Mouse (Mus musculus) ES-E14 (cell line): Measurements from ENCODE around the gene Nlrc3. TPM values are rescaled to one million over a fixed set of nuclear protein-coding genes. Genes with fewer than 3 reads are reported as not detected.

Experiments used
- DNase-seq: peaks from one replicate; pipeline ENCODE4 v3.0.0-alpha.2; 2013; ENCODE audit warnings: low read depth, low spot score
- H3K27ac ChIP-seq: 2 replicates; pipeline ENCODE4 v1.5.1; 2012; ENCODE audit warnings: low read depth, mild to moderate bottlenecking, low read length, moderate library complexity, mixed read lengths; ENCODE audit not compliant: poor library complexity, insufficient read depth, severe bottlenecking
- H3K36me3 ChIP-seq: 2 replicates; pipeline ENCODE4 v1.6.1; 2012; ENCODE audit warnings: mild to moderate bottlenecking, low read length, moderate library complexity, mixed read lengths; ENCODE audit not compliant: control insufficient read depth, poor library complexity, insufficient read depth, severe bottlenecking
- H3K4me1 ChIP-seq, 2 experiments: fragments of 150-350 bp in 1 of 2; sonication (generic) in 1 of 2; 2 replicates each; pipeline ENCODE4 v1.6.1; 2012; ENCODE audit warnings: low read length in 2 of 2, mild to moderate bottlenecking in 1 of 2, mixed read lengths in 1 of 2; ENCODE audit not compliant: control insufficient read depth in 2 of 2, insufficient read depth in 2 of 2, poor library complexity in 1 of 2
- H3K4me3 ChIP-seq, 2 experiments: fragments of 150-350 bp in 1 of 2; sonication (generic) in 1 of 2; 2 replicates each; pipeline ENCODE4 v1.5.1; 2012; ENCODE audit warnings: low read length in 2 of 2, low read depth in 1 of 2, mild to moderate bottlenecking in 1 of 2, mixed read lengths in 1 of 2; ENCODE audit not compliant: insufficient read depth in 1 of 2, poor library complexity in 1 of 2, severe bottlenecking in 1 of 2
- H3K9ac ChIP-seq: 2 replicates; pipeline ENCODE4 v1.6.1; 2012; ENCODE audit warnings: low read depth, mild to moderate bottlenecking, low read length, mixed read lengths; ENCODE audit not compliant: poor library complexity, insufficient read depth, severe bottlenecking
- H3K9me3 ChIP-seq: fragments of 150-350 bp; sonication (generic); 2 replicates; pipeline ENCODE4 v1.6.1; 2012; ENCODE audit warnings: low read depth, mild to moderate bottlenecking, low read length; ENCODE audit not compliant: control insufficient read depth, insufficient read depth
- CHD2 ChIP-seq: IDR thresholded peaks from 2 replicates; pipeline ENCODE4 v1.6.1; 2014; ENCODE audit warnings: mild to moderate bottlenecking, low read depth, low read length, inconsistent platforms
- HCFC1 ChIP-seq: IDR thresholded peaks from 2 replicates; pipeline ENCODE4 v1.6.1; 2012; ENCODE audit warnings: low read length, inconsistent platforms, borderline replicate concordance; ENCODE audit not compliant: insufficient read depth
- MAFK ChIP-seq: IDR thresholded peaks from 2 replicates; pipeline ENCODE4 v1.6.1; 2014; ENCODE audit warnings: mild to moderate bottlenecking, low read depth, low read length, inconsistent platforms; ENCODE audit not compliant: insufficient read depth
- ZC3H11A ChIP-seq: IDR thresholded peaks from 2 replicates; pipeline ENCODE4 v1.6.1; 2012; ENCODE audit warnings: low read depth, mild to moderate bottlenecking, inconsistent platforms, low read length, borderline replicate concordance
- ZNF384 ChIP-seq: IDR thresholded peaks from 2 replicates; pipeline ENCODE4 v1.6.1; 2012; ENCODE audit warnings: low read depth, low read length, inconsistent platforms
- in situ Hi-C, 2 experiments: fragments of 600-800 bp; cut with MboI; formaldehyde crosslinking; loops; one replicate each; pipeline ENCODE4 v1.15.1; 2025; ENCODE audit warnings: low sequenced_read_pairs in 2 of 2, inconsistent platforms in 1 of 2; ENCODE audit not compliant: unreplicated experiment in 2 of 2
- total RNA-seq: library from RNA; depleted of rRNA; stranded (reverse); fragments of 300-350 nt; gene quantifications from 2 replicates; pipeline ENCODE4 v1.2.3, GENCODE M21; 2012

Gene Nlrc3
- total RNA-seq, 1 experiment = 2.1 TPM

DNA sequence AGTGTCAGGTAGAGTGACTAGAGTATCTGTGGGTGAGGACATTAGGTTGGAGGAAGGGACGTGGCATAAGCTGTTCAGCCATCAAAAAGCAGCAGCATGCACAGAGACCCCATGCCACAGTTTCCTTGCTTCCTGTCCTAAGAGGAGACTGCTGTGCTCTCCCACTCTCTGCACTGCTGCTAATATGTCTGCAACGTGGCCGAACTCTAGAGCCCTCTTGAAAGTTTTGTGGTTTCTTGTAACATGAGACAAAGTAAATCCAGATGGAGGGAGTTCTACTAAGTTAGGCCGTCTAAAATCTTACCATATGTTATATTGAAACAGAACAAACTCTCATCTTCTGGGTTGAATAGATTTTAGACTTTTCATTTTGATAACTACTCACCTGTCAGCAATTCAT, 52.5 kb downstream of the Nlrc3 start:
- Histone ChIP-seq H3K36me3 (peaks cover 5% of the 10 kb centered on the region; the same call in 1 of the 2 replicates), H3K4me3 (no peak overlapping the region), H3K27ac (no peak overlapping the region), H3K4me1 (no peaks in the 10 kb centered on the region), H3K9me3 (no peaks in the 10 kb centered on the region), H3K9ac (no peak overlapping the region)
- in situ Hi-C loops = no loop called here
- TF ChIP-seq MAFK = no peak
- TF ChIP-seq ZNF384 = no peak
- DNase-seq = no peak

DNA sequence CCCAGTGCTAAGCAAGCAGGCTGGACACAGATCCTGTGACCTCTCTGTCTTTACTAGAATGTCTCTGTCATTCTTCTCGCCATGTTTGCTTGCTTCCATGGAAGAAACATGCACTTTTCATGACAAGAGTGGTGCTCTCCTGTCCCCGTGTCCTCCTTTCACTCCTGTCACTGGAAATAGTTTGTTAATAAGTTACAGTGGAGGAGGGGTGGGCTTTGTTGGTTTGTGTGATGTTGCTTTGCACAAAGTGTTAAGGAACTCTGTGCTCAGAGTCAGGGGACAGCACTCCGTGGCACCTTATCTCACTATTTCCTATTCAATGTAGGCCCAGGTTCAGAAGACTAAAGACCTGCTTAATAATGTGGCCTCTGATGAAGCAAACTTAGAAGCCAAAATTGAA, 52.9 kb downstream of the Nlrc3 start:
- no peak overlapping the region for H3K27ac ChIP-seq
- no peak for DNase-seq

DNA sequence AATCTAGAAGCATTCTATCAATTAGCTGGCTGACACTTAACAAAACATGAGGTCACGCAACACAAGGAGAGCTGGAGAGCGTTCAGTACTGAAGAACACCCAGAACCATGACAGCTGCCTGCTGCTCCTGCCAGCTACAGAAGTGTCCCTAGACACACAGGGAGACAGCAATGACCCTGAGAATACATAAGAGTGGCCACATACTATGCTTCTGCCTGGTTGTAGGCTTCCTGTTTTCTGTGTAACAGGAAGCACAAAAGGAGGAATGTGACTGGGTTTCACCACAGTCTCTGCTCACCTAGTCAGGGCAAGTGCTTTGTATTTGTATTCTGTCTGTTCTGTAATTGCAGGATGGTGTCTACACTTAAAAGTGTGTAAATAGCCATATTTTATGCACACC, 55.7 kb downstream of the Nlrc3 start:
- Histone ChIP-seq H3K27ac (no peak overlapping the region), H3K9me3 (no peaks in the 10 kb centered on the region), H3K4me1 (no peaks in the 10 kb centered on the region), H3K36me3 (peaks cover 5% of the 10 kb centered on the region; the same call in 1 of the 2 replicates), H3K9ac (no peak overlapping the region), H3K4me3 (no peak overlapping the region)
- in situ Hi-C loops = no loop called here
- no peak for DNase-seq
- no peak for TF ChIP-seq ZC3H11A
- no peak for TF ChIP-seq CHD2
- TF ChIP-seq MAFK = no peak
- no peak for TF ChIP-seq ZNF384
- no peak for TF ChIP-seq HCFC1

More for the DNA sequence above, 52.9 kb downstream of the Nlrc3 start:
- no peak for TF ChIP-seq ZNF384
- TF ChIP-seq MAFK = no peak
- no peak for TF ChIP-seq ZC3H11A
- TF ChIP-seq CHD2 = no peak
- no peak for TF ChIP-seq HCFC1
- Histone ChIP-seq H3K36me3 (peaks cover 5% of the 10 kb centered on the region; the same call in 1 of the 2 replicates), H3K9ac (no peak overlapping the region), H3K4me3 (no peak overlapping the region), H3K4me1 (no peaks in the 10 kb centered on the region), H3K9me3 (no peaks in the 10 kb centered on the region)
- in situ Hi-C loops = no loop called here

DNA sequence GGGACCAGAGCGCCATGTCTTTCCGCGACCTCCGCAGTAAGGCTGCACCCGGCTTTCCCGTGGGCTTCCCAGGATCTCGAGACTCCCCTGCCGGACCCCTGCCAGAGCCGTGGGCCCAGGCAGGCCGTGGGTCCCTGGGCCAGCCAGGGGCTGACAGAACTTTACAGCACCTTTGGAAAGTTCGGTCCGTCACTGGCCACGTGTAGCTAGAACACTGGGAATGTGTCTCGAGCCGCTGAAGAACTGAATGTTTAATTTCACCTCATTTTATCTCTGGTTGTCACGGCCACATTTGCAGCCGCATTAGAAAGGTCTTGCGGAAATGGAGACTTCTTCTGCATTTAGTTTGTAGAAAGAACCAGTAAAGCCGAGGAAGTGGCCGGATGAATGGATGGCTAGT, 67.3 kb downstream of the Nlrc3 start:
- DNase-seq = no peak
- peak overlapping the region; percentile 78 for H3K9ac ChIP-seq
- no peaks in the 10 kb centered on the region for H3K36me3 ChIP-seq
- H3K9me3 ChIP-seq = no peaks in the 10 kb centered on the region
- no peaks in the 10 kb centered on the region for H3K4me1 ChIP-seq
- H3K4me3 ChIP-seq = peak overlapping the region; percentile 71 to 80
- no peak for TF ChIP-seq MAFK
- TF ChIP-seq HCFC1 = no peak
- TF ChIP-seq ZC3H11A = no peak
- TF ChIP-seq CHD2 = no peak
- TF ChIP-seq ZNF384 = no peak
- in situ Hi-C loops = no loop called here
- no peak overlapping the region for H3K27ac ChIP-seq

DNA sequence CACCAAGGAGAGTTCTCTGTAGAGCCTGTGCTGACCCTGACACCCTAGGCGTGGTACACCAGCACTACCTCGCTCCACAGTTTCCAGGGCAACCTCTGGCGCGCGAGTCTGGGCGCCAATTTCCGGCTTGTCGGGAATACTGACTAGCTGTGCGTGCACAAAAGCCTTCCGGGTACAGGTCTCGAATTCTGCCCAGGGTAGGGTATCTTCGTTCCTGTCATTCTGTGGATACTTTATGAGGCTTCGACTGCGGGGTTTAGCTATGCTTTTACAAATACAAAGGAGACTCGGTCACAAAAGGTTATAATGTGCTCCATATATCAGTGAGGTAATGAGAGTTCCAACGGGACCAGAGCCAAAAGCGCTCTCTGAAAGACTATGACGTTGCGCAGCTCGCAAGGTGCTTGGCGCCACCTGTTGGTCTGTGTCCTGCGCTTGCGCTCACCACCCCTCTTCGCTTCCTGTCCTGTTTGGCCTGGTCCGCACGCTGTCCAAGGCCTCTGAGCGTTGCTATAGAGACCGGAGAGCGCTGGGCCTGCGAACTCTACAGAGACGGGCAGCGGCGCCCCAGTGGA, 67.8 kb downstream of the Nlrc3 start, which contains the start of the genes 1700037C18Rik and Cluap1:
1700037C18Rik (minus strand) TSS at position 153 of the 575 bp plus-strand sequence.
Cluap1 (plus strand) TSS at position 265 of the 575 bp plus-strand sequence.
- in situ Hi-C loops = no loop called here
- no peak within 1 kb of the TSS for H3K27ac ChIP-seq

More for the DNA sequence above, 67.8 kb downstream of the Nlrc3 start, which contains the start of the genes 1700037C18Rik and Cluap1:
- H3K9me3 ChIP-seq = no peaks in the 10 kb centered on the region
- H3K9ac ChIP-seq = peak within 1 kb of the TSS; percentile 78
- H3K4me3 ChIP-seq = peak within 1 kb of the TSS; percentile 71 to 80
- H3K36me3 ChIP-seq = no peaks in the 10 kb centered on the region; the same call in 1 of the 2 replicates
- no peak for TF ChIP-seq ZC3H11A
- TF ChIP-seq CHD2 = 0 out of 2 replicates have a peak, but pooled peaks have one; percentile 24
- no peak for TF ChIP-seq MAFK
- TF ChIP-seq HCFC1 = peak; percentile 84
- no peak for TF ChIP-seq ZNF384
- H3K4me1 ChIP-seq = no peaks in the 10 kb centered on the region
- DNase-seq = peak; percentile 95
